Comparison of ENCODE assay signal across 8 mouse cellular contexts in genomic region chr6:113681271-113681670, GRCm38 (mm10). TPM values are rescaled to one million over a fixed set of nuclear protein-coding genes. Genes with fewer than 3 reads are reported as not detected.
DNase-seq lines count a peak whose midpoint lies in the region; ATAC-seq and TF ChIP-seq lines count a peak whose summit lies in the region.

No protein-coding gene starts in this region.

- no peak overlapping the region for H3K27ac ChIP-seq in kidney, adult 2 months (ENCODE audit: insufficient read depth, low read depth, low read length)
- H3K27ac ChIP-seq in limb, embryonic 11.5 days (replicated peaks; ENCODE audit: low read depth, low read length) = no peak overlapping the region
- H3K27ac ChIP-seq in testis, adult 2 months (ENCODE audit: control insufficient read depth, insufficient read depth, low read depth, low read length) = no peak overlapping the region

- no peaks in the 10 kb centered on the region for H3K36me3 ChIP-seq in kidney, adult 2 months (ENCODE audit: control insufficient read depth, insufficient read depth, low read length)
- H3K36me3 ChIP-seq in limb, embryonic 11.5 days (ENCODE audit: control insufficient read depth, insufficient read depth, low read length) = no peaks in the 10 kb centered on the region
- H3K36me3 ChIP-seq in testis, adult 2 months (ENCODE audit: control insufficient read depth, insufficient read depth, low read length) = no peaks in the 10 kb centered on the region

- TF ChIP-seq CTCF in kidney, adult 2 months (conservative IDR thresholded peaks at IDR 0.05; ENCODE audit: insufficient read depth, insufficient read length, low read depth, low read length) = peak; percentile 95
- peak; percentile 90 for TF ChIP-seq CTCF in testis, adult 2 months (IDR thresholded peaks at IDR 0.05; ENCODE audit: control insufficient read depth, insufficient read depth, insufficient replicate concordance, low read depth, low read length)

- peaks cover 6% of the 10 kb centered on the region; the same call in 1 of the 2 replicates for H3K4me1 ChIP-seq in kidney, adult 2 months (ENCODE audit: control insufficient read depth, insufficient read depth, low read length)
- H3K4me1 ChIP-seq in limb, embryonic 11.5 days (ENCODE audit: control insufficient read depth, insufficient read depth, low read length) = no peaks in the 10 kb centered on the region
- H3K4me1 ChIP-seq in testis, adult 2 months (ENCODE audit: control insufficient read depth, insufficient read depth, low read length) = no peaks in the 10 kb centered on the region

- no peak for TF ChIP-seq POLR2A in kidney, adult 2 months (IDR thresholded peaks at IDR 0.05; ENCODE audit: low read depth, low read length)
- no peak for TF ChIP-seq POLR2A in testis, adult 2 months (IDR thresholded peaks at IDR 0.05; ENCODE audit: control insufficient read depth, low read depth, low read length)

- 20% methylated on average over 4 of the region's 4 CpGs for WGBS in kidney, adult 2 months
- WGBS in limb, embryonic 11.5 days = 22% methylated on average over 4 of the region's 4 CpGs

- DNase-seq in 3134 (ENCODE audit: extremely low read depth, insufficient read length, low spot score) = peak; percentile 76
- DNase-seq in cerebellum, postnatal 4 days (ENCODE audit: low spot score in 2 of 2) = peak; percentile 53 to 73
- peak; percentile 63 to 82 for DNase-seq in gastrocnemius, postnatal 4 days (ENCODE audit: low spot score in 2 of 2)
- peak; percentile 93 for DNase-seq in kidney, adult 2 months
- peak; percentile 85 for DNase-seq in limb, embryonic 11.5 days (ENCODE audit: low spot score)
- DNase-seq in naive thymus-derived CD4-positive, alpha-beta T cell, adult 2 months (ENCODE audit: low read depth) = peak; percentile 92

- H3K27me3 ChIP-seq in kidney, adult 2 months (replicated peaks; ENCODE audit: control insufficient read depth, insufficient read depth, low read length) = no peaks in the 10 kb centered on the region
- H3K27me3 ChIP-seq in limb, embryonic 11.5 days (ENCODE audit: control insufficient read depth, insufficient read depth, low read length) = no peaks in the 10 kb centered on the region
- no peaks in the 10 kb centered on the region for H3K27me3 ChIP-seq in testis, adult 2 months (ENCODE audit: control insufficient read depth, insufficient read depth, low read length)

- H3K9ac ChIP-seq in limb, embryonic 11.5 days (ENCODE audit: low read length) = no peak overlapping the region

- peak; percentile 84 for ATAC-seq in activated CD4-positive, CD25-positive, alpha-beta regulatory T cell, adult 4 months
- ATAC-seq in limb, embryonic 11.5 days (ENCODE audit: insufficient number of reproducible peaks, low FRiP score, low TSS enrichment, low read depth) = no peak

- H3K9me3 ChIP-seq in limb, embryonic 11.5 days (ENCODE audit: control insufficient read depth, low read length) = no peaks in the 10 kb centered on the region

- H3K4me3 ChIP-seq in kidney, adult 2 months (ENCODE audit: insufficient read depth, low read depth, low read length) = no peak overlapping the region
- H3K4me3 ChIP-seq in limb, embryonic 11.5 days (ENCODE audit: low read depth, low read length) = no peak overlapping the region
- no peak overlapping the region for H3K4me3 ChIP-seq in testis, adult 2 months (ENCODE audit: control insufficient read depth, low read depth, low read length)

- no peak overlapping the region for H3K4me2 ChIP-seq in limb, embryonic 11.5 days (ENCODE audit: low read depth, severe bottlenecking)

RNA-seq across cellular contexts. Expression of gene Tatdn2, which starts 15.6 kb away (rescaled TPM):
- polyA plus RNA-seq in activated CD4-positive, CD25-positive, alpha-beta regulatory T cell, adult 4 months (2017; shearing (Covaris generic)) = 1 to 10 TPM; 1.0 to 5.0 TPM
- 10 to 100 TPM; 39.9 to 45.0 TPM for total RNA-seq in gastrocnemius, postnatal 4 days (2021)
- 32.9 and 35.5 TPM in 2 replicates for polyA plus RNA-seq in kidney, adult 2 months (2012; rRNA removed)
- 1.1 and 1.6 TPM in 2 replicates for polyA plus RNA-seq in limb, embryonic 11.5 days (2014; fragmentation: Nextera tagmentation; extraction: Ambion mirVana)
- polyA plus RNA-seq in testis, adult 2 months (2012; rRNA removed) = 14.2 and 15.9 TPM in 2 replicates

RNA-seq across cellular contexts. Expression of gene Ghrl, which starts 38.4 kb away (rescaled TPM):
- polyA plus RNA-seq in activated CD4-positive, CD25-positive, alpha-beta regulatory T cell, adult 4 months (2017; shearing (Covaris generic)) = not detected
- total RNA-seq in gastrocnemius, postnatal 4 days (2021) = not detected
- polyA plus RNA-seq in kidney, adult 2 months (2012; rRNA removed) = 0.09 TPM in 1 of 2 replicates, not detected in the other
- 0.72 and 1.3 TPM in 2 replicates for polyA plus RNA-seq in limb, embryonic 11.5 days (2014; fragmentation: Nextera tagmentation; extraction: Ambion mirVana)
- 108 and 119 TPM in 2 replicates for polyA plus RNA-seq in testis, adult 2 months (2012; rRNA removed)

RNA-seq across cellular contexts. Expression of gene Irak2, which starts 43.0 kb away (rescaled TPM):
- 10 to 100 TPM; 21.9 to 29.8 TPM for polyA plus RNA-seq in activated CD4-positive, CD25-positive, alpha-beta regulatory T cell, adult 4 months (2017; shearing (Covaris generic))
- 10 to 100 TPM in 1 of 2 experiments, 1 to 10 TPM in 1; 9.5 to 10.7 TPM for total RNA-seq in gastrocnemius, postnatal 4 days (2021)
- polyA plus RNA-seq in kidney, adult 2 months (2012; rRNA removed) = 53.8 and 67.1 TPM in 2 replicates
- 2.9 and 3.9 TPM in 2 replicates for polyA plus RNA-seq in limb, embryonic 11.5 days (2014; fragmentation: Nextera tagmentation; extraction: Ambion mirVana)
- polyA plus RNA-seq in testis, adult 2 months (2012; rRNA removed) = 2.4 and 3.3 TPM in 2 replicates

RNA-seq across cellular contexts. Expression of gene Vhl, which starts 57.5 kb away (rescaled TPM):
- 10 to 100 TPM in 1 of 2 experiments, 1 to 10 TPM in 1; 7.1 to 14.5 TPM for polyA plus RNA-seq in activated CD4-positive, CD25-positive, alpha-beta regulatory T cell, adult 4 months (2017; shearing (Covaris generic))
- total RNA-seq in gastrocnemius, postnatal 4 days (2021) = 10 to 100 TPM; 16.1 to 20.1 TPM
- polyA plus RNA-seq in kidney, adult 2 months (2012; rRNA removed) = 19.0 and 24.6 TPM in 2 replicates
- polyA plus RNA-seq in limb, embryonic 11.5 days (2014; fragmentation: Nextera tagmentation; extraction: Ambion mirVana) = 60.3 and 60.5 TPM in 2 replicates
- 222 and 254 TPM in 2 replicates for polyA plus RNA-seq in testis, adult 2 months (2012; rRNA removed)

RNA-seq across cellular contexts. Expression of gene Sec13, which starts 59.3 kb away (rescaled TPM):
- 100 to 1,000 TPM; 139 to 168 TPM for polyA plus RNA-seq in activated CD4-positive, CD25-positive, alpha-beta regulatory T cell, adult 4 months (2017; shearing (Covaris generic))
- 100 to 1,000 TPM; 100 to 119 TPM for total RNA-seq in gastrocnemius, postnatal 4 days (2021)
- polyA plus RNA-seq in kidney, adult 2 months (2012; rRNA removed) = 140 and 155 TPM in 2 replicates
- polyA plus RNA-seq in limb, embryonic 11.5 days (2014; fragmentation: Nextera tagmentation; extraction: Ambion mirVana) = 307 and 308 TPM in 2 replicates
- 113 and 114 TPM in 2 replicates for polyA plus RNA-seq in testis, adult 2 months (2012; rRNA removed)

Comparison
In these comparisons a context has a peak if more than half of its experiments do, and no peak if none do; other contexts are left out.
1. RNA of gene Ghrl, which starts 38.4 kb away (polyA plus RNA-seq): 108 to 119 TPM in testis, adult 2 months; 0.72 to 1.3 TPM in limb, embryonic 11.5 days, not detected in activated CD4-positive, CD25-positive, alpha-beta regulatory T cell, adult 4 months and 0.09 TPM in kidney, adult 2 months; every median in the first group is over 10 times any median in the second.
2. Peak in every context shown above with its lines, with median percentiles within 50 percentile points of each other: DNase-seq.